Mouse (Mus musculus) heart, embryonic 14.5 days (tissue): ENCODE results near the gene Usp26. TPM values are rescaled to one million over a fixed set of nuclear protein-coding genes. Genes with fewer than 3 reads are reported as not detected.

Experiments used
- polyA plus RNA-seq: library from polyadenylated mRNA; unstranded; fragments of >200 nt; fragmentation: Nextera tagmentation; extraction: Ambion mirVana; gene quantifications from 2 replicates; pipeline ENCODE4 v1.2.1, GENCODE M21; 2014

The Usp26 gene
- polyA plus RNA-seq, 1 experiment from 2014 or later: 0.08 TPM

Other genes with a start within 250 kb of the Usp26 start
- gene Hs6st2, start 119.4 kb downstream of the Usp26 start, polyA plus RNA-seq: 11.6 and 13.2 TPM in 2 replicates
- gene 1700080O16Rik, start 171.5 kb upstream of the Usp26 start, polyA plus RNA-seq: not detected in 2 replicates